ENCODE assay signal across 11 mouse cellular contexts in genomic region chr15:62112151-62112550, GRCm38 (mm10).
A peak's percentile ranks its signal among the peaks of the same experiment; 100 is the strongest.
DNase-seq lines count a peak whose midpoint lies in the region; TF ChIP-seq lines count a peak whose summit lies in the region.
"Had no signal": no experiment of that assay in that cellular context is flagged by ENCODE, and none has a peak within 500 bp of the region (broad histone marks: within the 10 kb centered on the region; RNA-seq: fewer than 3 reads in every experiment).

No protein-coding gene starts in this region.

- TF ChIP-seq CTCF in brain, embryonic 14.5 days (IDR thresholded peaks at IDR 0.05; ENCODE audit: borderline replicate concordance, extremely low read depth, insufficient read depth, insufficient read length): no peak

- no peak for TF ChIP-seq POLR2A in brain, embryonic 14.5 days (IDR thresholded peaks at IDR 0.05; ENCODE audit: borderline replicate concordance, extremely low read depth, insufficient read depth, insufficient read length, poor library complexity, severe bottlenecking)

- DNase-seq in gastrocnemius, adult 18-20 months (ENCODE audit: low spot score): peak; percentile 12
- DNase-seq in gastrocnemius, postnatal 4 days (ENCODE audit: low spot score in 2 of 2): no peak
- peak; percentile 54 for DNase-seq in 3T3-L1 (ENCODE audit: low read depth, low spot score)
- DNase-seq in brain, embryonic 14.5 days (ENCODE audit: low read depth): peak; percentile 42
- peak; percentile 50 for DNase-seq in right cerebral cortex, adult 18-20 months
- no peak for DNase-seq in spleen, postnatal 4 days (ENCODE audit: low spot score in 2 of 2)
- DNase-seq in cerebellum, adult 18-20 months: no peak
- DNase-seq: adrenal gland, postnatal 36 days; cerebellum, adult 2 months; heart, postnatal 36 days; liver, embryonic 13.5 days had no signal

Comparison
In these comparisons a context has a peak if more than half of its experiments do, and no peak if none do; other contexts are left out.
1. DNase-seq: peak in gastrocnemius, adult 18-20 months (single experiment), 3T3-L1 (single experiment), brain, embryonic 14.5 days (single experiment) and right cerebral cortex, adult 18-20 months (single experiment); none in gastrocnemius, postnatal 4 days (0 of 2), spleen, postnatal 4 days (0 of 2) and cerebellum, adult 18-20 months (0 of 2).